Mouse (Mus musculus): ENCODE results near the gene Alox12. TPM values are rescaled to one million over a fixed set of nuclear protein-coding genes. Genes with fewer than 3 reads are reported as not detected.

Alox12 gene
- total and polyA plus RNA-seq, 3 experiments, result 0.02 to 0.11 TPM; not detected in 1

DNA sequence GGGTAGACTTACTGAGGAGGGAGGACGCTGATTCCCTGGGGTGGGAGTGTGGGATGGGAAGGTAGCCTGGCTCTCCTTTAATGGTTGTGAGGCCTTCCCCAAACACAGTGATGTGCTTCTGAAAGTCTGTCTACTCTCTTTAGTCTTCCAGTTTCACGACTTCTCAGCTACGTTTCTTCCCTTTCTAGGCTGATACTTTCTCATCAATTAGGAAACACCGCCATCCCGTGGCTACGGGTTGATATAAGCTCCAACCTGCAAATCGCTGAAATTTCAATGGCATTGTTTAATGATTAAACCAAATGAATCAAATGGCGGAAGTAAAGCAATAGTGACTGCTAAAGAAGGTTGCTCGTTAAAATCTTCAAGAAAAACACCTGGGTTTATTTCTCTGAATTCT is 42.3 kb downstream of the Alox12 start:
- DNase-seq (ENCODE audit: low spot score), result no peak
- peaks cover 10% of the 10 kb centered on the region for H3K27me3 ChIP-seq (ENCODE audit: insufficient read depth, low read length)

DNA sequence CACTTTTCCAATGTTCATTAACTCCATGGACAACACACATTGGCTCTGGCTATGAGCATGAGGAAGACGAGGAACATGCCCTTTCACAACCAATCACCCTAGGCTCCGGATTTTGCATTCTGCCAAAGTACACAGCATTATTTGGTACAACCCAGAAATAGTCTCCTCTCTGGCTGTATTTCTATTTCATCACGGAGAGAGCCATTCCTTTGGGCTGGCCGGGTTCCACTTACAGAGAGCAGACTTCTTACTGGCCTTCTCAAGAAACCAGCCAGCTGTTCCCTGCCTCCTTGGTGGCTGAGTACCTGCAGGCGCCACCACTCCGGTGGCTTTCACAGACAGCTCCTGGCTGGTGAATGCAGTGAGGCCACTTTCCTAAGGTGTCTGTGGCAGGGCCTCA is 42.7 kb downstream of the Alox12 start, which contains the start of gene Slc16a11:
Gene Slc16a11 (plus strand): TSS at position 330 of the 400 bp plus-strand sequence.
- DNase-seq (ENCODE audit: low spot score) (no peak), ATAC-seq (ENCODE audit: extremely low read depth, insufficient number of reproducible peaks, low FRiP score, poor library complexity, severe bottlenecking) (no peak)
- Histone ChIP-seq H3K36me3 (replicated peaks) (peaks cover 24% of the 10 kb centered on the region), H3K27me3 (ENCODE audit: insufficient read depth, low read length) (peaks cover 10% of the 10 kb centered on the region), H3K4me3 (ENCODE audit: low read depth, low read length) (no peak within 1 kb of the TSS), H3K4me1 (ENCODE audit: insufficient read depth, low read depth, low read length) (no peaks in the 10 kb centered on the region), H3K9me3 (replicated peaks) (peaks cover 10% of the 10 kb centered on the region; the same call in 1 of the 2 replicates)
- no peak for TF ChIP-seq CTCF (IDR thresholded peaks at IDR 0.05; ENCODE audit: low read depth, low read length)
- no peak for TF ChIP-seq TAL1 (conservative IDR thresholded peaks at IDR 0.05; ENCODE audit: low read depth, low read length)
- TF ChIP-seq POLR2AphosphoS5 (IDR thresholded peaks at IDR 0.05; ENCODE audit: insufficient replicate concordance, low read depth, low read length), result no peak
- no peak for TF ChIP-seq GATA2 (IDR thresholded peaks at IDR 0.05; ENCODE audit: borderline replicate concordance, low read depth, low read length)
- no peak for TF ChIP-seq GATA1 (IDR thresholded peaks at IDR 0.05; ENCODE audit: borderline replicate concordance, low read length)

More for the DNA sequence above, 42.3 kb downstream of the Alox12 start:
- no peak overlapping the region for H3K4me3 ChIP-seq (ENCODE audit: low read depth, low read length)
- peaks cover 28% of the 10 kb centered on the region for H3K36me3 ChIP-seq (replicated peaks)
- ATAC-seq (ENCODE audit: extremely low read depth, insufficient number of reproducible peaks, low FRiP score, poor library complexity, severe bottlenecking), result no peak
- peaks cover 10% of the 10 kb centered on the region; the same call in 1 of the 2 replicates for H3K9me3 ChIP-seq (replicated peaks)
- peaks cover 2% of the 10 kb centered on the region; the same call in 1 of the 2 replicates for H3K4me1 ChIP-seq (ENCODE audit: insufficient read depth, low read depth, low read length)
- TF ChIP-seq TAL1 (conservative IDR thresholded peaks at IDR 0.05; ENCODE audit: low read depth, low read length), result no peak
- TF ChIP-seq GATA1 (IDR thresholded peaks at IDR 0.05; ENCODE audit: borderline replicate concordance, low read length), result no peak
- no peak for TF ChIP-seq CTCF (IDR thresholded peaks at IDR 0.05; ENCODE audit: low read depth, low read length)
- no peak for TF ChIP-seq POLR2AphosphoS5 (IDR thresholded peaks at IDR 0.05; ENCODE audit: insufficient replicate concordance, low read depth, low read length)

DNA sequence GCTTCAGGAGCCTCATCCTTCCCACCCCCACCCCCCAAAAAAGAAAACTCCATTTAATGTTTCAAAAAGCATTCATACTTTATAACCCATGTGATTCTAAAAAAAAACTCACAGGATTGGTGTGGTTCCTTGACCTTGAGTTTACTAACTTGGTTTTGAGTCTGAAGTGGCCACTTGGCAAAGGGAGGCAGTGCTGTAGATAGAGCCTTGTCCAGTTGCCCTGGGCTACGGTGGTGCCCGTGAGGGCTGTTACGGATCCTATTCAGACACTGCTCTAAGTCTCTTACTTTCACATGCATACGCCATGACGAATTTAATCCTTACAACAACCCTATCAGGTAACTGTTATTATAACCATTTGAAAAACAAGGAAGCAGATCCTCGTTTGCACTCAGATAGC is 43.2 kb downstream of the Alox12 start:
- TF ChIP-seq POLR2AphosphoS5 (IDR thresholded peaks at IDR 0.05; ENCODE audit: insufficient replicate concordance, low read depth, low read length), result no peak
- no peak for TF ChIP-seq TAL1 (conservative IDR thresholded peaks at IDR 0.05; ENCODE audit: low read depth, low read length)
- no peak for TF ChIP-seq GATA1 (IDR thresholded peaks at IDR 0.05; ENCODE audit: borderline replicate concordance, low read length)
- TF ChIP-seq CTCF (IDR thresholded peaks at IDR 0.05; ENCODE audit: low read depth, low read length), result no peak
- no peak for TF ChIP-seq GATA2 (IDR thresholded peaks at IDR 0.05; ENCODE audit: borderline replicate concordance, low read depth, low read length)
- Histone ChIP-seq H3K36me3 (replicated peaks) (peaks cover 19% of the 10 kb centered on the region), H3K4me1 (ENCODE audit: insufficient read depth, low read depth, low read length) (no peaks in the 10 kb centered on the region), H3K4me3 (ENCODE audit: low read depth, low read length) (no peak overlapping the region), H3K9me3 (replicated peaks) (peaks cover 10% of the 10 kb centered on the region; the same call in 1 of the 2 replicates), H3K27me3 (ENCODE audit: insufficient read depth, low read length) (peaks cover 10% of the 10 kb centered on the region)
- DNase-seq (ENCODE audit: low spot score) (no peak), ATAC-seq (ENCODE audit: extremely low read depth, insufficient number of reproducible peaks, low FRiP score, poor library complexity, severe bottlenecking) (no peak)

DNA sequence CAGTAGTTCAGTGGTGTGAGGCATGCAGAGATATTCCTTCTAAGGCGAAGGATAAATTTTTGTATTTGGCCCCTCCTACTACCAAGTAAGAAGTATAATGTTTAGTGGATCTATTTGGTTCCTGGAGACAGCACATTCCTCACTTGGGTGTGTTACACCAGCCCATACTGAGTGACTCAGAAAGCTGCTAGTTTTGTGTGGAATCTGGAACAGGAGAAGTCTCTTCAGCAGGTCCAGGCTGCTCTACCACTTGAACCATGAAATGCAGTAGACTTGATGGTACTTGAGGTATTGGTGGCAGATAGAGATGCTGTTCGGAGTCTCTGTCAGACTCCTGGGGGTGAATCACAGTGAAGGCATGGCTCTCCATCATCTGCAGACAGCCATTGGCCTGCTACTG is 44.5 kb downstream of the Alox12 start:
- no peak overlapping the region for H3K4me3 ChIP-seq (ENCODE audit: low read depth, low read length)
- ATAC-seq (ENCODE audit: extremely low read depth, insufficient number of reproducible peaks, low FRiP score, poor library complexity, severe bottlenecking), result no peak
- peaks cover 8% of the 10 kb centered on the region for H3K36me3 ChIP-seq (replicated peaks)
- peaks cover 16% of the 10 kb centered on the region for H3K27me3 ChIP-seq (ENCODE audit: insufficient read depth, low read length)
- peaks cover 10% of the 10 kb centered on the region; the same call in 1 of the 2 replicates for H3K9me3 ChIP-seq (replicated peaks)
- no peaks in the 10 kb centered on the region for H3K4me1 ChIP-seq (ENCODE audit: insufficient read depth, low read depth, low read length)
- DNase-seq (ENCODE audit: low spot score), result no peak
- TF ChIP-seq GATA1 (IDR thresholded peaks at IDR 0.05; ENCODE audit: borderline replicate concordance, low read length), result no peak
- no peak for TF ChIP-seq POLR2AphosphoS5 (IDR thresholded peaks at IDR 0.05; ENCODE audit: insufficient replicate concordance, low read depth, low read length)
- no peak for TF ChIP-seq GATA2 (IDR thresholded peaks at IDR 0.05; ENCODE audit: borderline replicate concordance, low read depth, low read length)
- TF ChIP-seq TAL1 (conservative IDR thresholded peaks at IDR 0.05; ENCODE audit: low read depth, low read length), result no peak
- TF ChIP-seq CTCF (IDR thresholded peaks at IDR 0.05; ENCODE audit: low read depth, low read length), result no peak

DNA sequence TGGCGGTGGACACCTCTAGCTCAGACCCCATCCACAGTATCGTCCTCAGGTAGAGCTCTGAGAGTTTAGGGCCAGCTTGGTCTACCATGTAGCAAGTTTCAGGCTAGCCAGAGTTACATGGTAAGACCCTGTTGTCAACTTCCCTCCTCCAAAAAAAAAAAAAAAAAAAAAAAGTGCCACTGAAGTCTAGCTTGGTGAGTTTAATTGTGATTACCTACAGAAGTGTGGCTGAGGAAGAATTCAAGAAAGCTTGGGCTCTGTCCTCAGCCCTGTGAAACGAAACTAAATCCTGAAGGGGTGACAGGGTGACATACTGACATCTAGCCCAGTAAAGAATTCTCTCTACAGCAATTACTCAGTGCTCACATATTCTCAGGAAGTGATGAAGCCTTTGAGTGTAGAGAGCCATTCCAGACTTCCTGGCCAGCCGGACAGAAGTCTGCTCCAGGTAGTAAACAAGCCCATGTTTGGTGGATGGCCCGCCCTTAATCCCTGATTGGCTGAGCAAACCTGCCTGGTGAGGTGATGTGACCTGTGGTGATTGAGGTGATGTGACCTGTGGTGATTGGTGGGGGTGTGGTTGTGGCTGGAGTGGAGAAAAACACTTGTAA is 46.3 kb downstream of the Alox12 start:
- no peak for ATAC-seq (ENCODE audit: extremely low read depth, insufficient number of reproducible peaks, low FRiP score, poor library complexity, severe bottlenecking)

DNA sequence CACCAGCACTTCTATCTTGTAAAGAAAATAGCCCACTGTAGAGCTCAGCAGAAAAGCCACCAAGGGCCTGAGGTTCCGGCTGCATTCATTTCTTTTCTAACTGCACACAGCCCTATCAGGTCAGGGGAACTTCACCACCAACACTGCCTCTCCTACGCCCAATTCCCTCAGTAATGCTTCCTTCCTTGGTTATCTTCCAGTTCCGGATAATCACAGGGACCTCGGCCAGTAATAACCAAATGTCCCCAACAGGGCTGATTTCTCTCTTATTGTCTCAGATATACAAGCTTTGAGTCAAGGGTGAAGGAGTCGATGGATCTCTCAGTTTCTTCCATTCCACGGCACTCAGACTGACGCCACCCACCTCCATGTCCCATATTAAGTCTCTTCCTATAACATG is 47.9 kb downstream of the Alox12 start:
- DNase-seq (ENCODE audit: low spot score), result no peak
- TF ChIP-seq CTCF (IDR thresholded peaks at IDR 0.05; ENCODE audit: low read depth, low read length), result no peak
- no peak for TF ChIP-seq GATA2 (IDR thresholded peaks at IDR 0.05; ENCODE audit: borderline replicate concordance, low read depth, low read length)
- TF ChIP-seq GATA1 (IDR thresholded peaks at IDR 0.05; ENCODE audit: borderline replicate concordance, low read length), result no peak
- H3K36me3 ChIP-seq (replicated peaks), result no peaks in the 10 kb centered on the region

More for the DNA sequence above, 46.3 kb downstream of the Alox12 start:
- H3K4me1 ChIP-seq (ENCODE audit: insufficient read depth, low read depth, low read length), result no peaks in the 10 kb centered on the region
- TF ChIP-seq CTCF (IDR thresholded peaks at IDR 0.05; ENCODE audit: low read depth, low read length) (no peak), GATA1 (IDR thresholded peaks at IDR 0.05; ENCODE audit: borderline replicate concordance, low read length) (no peak), POLR2AphosphoS5 (IDR thresholded peaks at IDR 0.05; ENCODE audit: insufficient replicate concordance, low read depth, low read length) (no peak), TAL1 (conservative IDR thresholded peaks at IDR 0.05; ENCODE audit: low read depth, low read length) (no peak), GATA2 (IDR thresholded peaks at IDR 0.05; ENCODE audit: borderline replicate concordance, low read depth, low read length) (no peak)
- no peak overlapping the region for H3K4me3 ChIP-seq (ENCODE audit: low read depth, low read length)
- DNase-seq (ENCODE audit: low spot score), result no peak
- no peaks in the 10 kb centered on the region for H3K36me3 ChIP-seq (replicated peaks)
- H3K9me3 ChIP-seq (replicated peaks), result no peaks in the 10 kb centered on the region
- peaks cover 23% of the 10 kb centered on the region for H3K27me3 ChIP-seq (ENCODE audit: insufficient read depth, low read length)

More for the DNA sequence above, 47.9 kb downstream of the Alox12 start:
- H3K4me1 ChIP-seq (ENCODE audit: insufficient read depth, low read depth, low read length), result peaks cover 3% of the 10 kb centered on the region; the same call in 1 of the 2 replicates
- H3K4me3 ChIP-seq (ENCODE audit: low read depth, low read length), result no peak overlapping the region
- no peaks in the 10 kb centered on the region for H3K9me3 ChIP-seq (replicated peaks)
- H3K27me3 ChIP-seq (ENCODE audit: insufficient read depth, low read length), result peaks cover 35% of the 10 kb centered on the region
- no peak for ATAC-seq (ENCODE audit: extremely low read depth, insufficient number of reproducible peaks, low FRiP score, poor library complexity, severe bottlenecking)

All from G1E (cell line).